Mouse (Mus musculus) stomach, postnatal 0 days (tissue): ENCODE data around the gene Ly6g6e. TPM values are rescaled to one million over a fixed set of nuclear protein-coding genes. Genes with fewer than 3 reads are reported as not detected.

ENCODE experiments used
- ATAC-seq: fragments of 200-750 bp; cut with Nextera tagmentation; 2 replicates; pipeline ENCODE4 v1.8.0; 2017; ENCODE audit not compliant: low FRiP score, low TSS enrichment
- DNase-seq: peaks from one replicate; pipeline ENCODE4 v3.0.0-alpha.2; 2016; ENCODE audit warnings: low spot score
- H3K27ac ChIP-seq: fragments of 300-500 bp; sonication (generic); replicated peaks from 2 replicates; pipeline ENCODE4 v1.5.1; 2014; ENCODE audit warnings: mild to moderate bottlenecking, control low read depth
- H3K27me3 ChIP-seq: fragments of 300-500 bp; sonication (generic); 2 replicates; pipeline ENCODE4 v1.6.1; 2014; ENCODE audit warnings: low read length; ENCODE audit not compliant: control insufficient read depth, insufficient read depth
- H3K36me3 ChIP-seq: fragments of 300-500 bp; sonication (generic); 2 replicates; pipeline ENCODE4 v1.6.1; 2014; ENCODE audit warnings: low read length, mixed read lengths; ENCODE audit not compliant: control insufficient read depth, insufficient read depth
- H3K4me1 ChIP-seq: fragments of 300-500 bp; sonication (generic); replicated peaks from 2 replicates; pipeline ENCODE4 v1.6.1; 2014; ENCODE audit warnings: antibody characterized with exemption; ENCODE audit not compliant: control insufficient read depth, insufficient read depth
- H3K4me2 ChIP-seq: fragments of 300-500 bp; sonication (generic); replicated peaks from 2 replicates; pipeline ENCODE4 v1.6.1; 2014; ENCODE audit warnings: low read depth, mild to moderate bottlenecking, control low read depth, moderate library complexity
- H3K4me3 ChIP-seq: fragments of 300-500 bp; sonication (generic); 2 replicates; pipeline ENCODE4 v1.5.1; 2014; ENCODE audit warnings: low read depth, low read length, control low read depth
- H3K9ac ChIP-seq: fragments of 300-500 bp; sonication (generic); 2 replicates; pipeline ENCODE4 v1.6.1; 2014; ENCODE audit warnings: mild to moderate bottlenecking, low read length, control low read depth, mixed read lengths
- H3K9me3 ChIP-seq: fragments of 300-500 bp; sonication (generic); 2 replicates; pipeline ENCODE4 v1.6.1; 2016; ENCODE audit warnings: low read length; ENCODE audit not compliant: control insufficient read depth
- CTCF ChIP-seq: IDR thresholded peaks from 2 replicates; pipeline ENCODE4 v1.5.1; 2016; ENCODE audit warnings: antibody characterized with exemption, low read depth, mild to moderate bottlenecking, moderate library complexity
- EP300 ChIP-seq: optimal IDR thresholded peaks from 2 replicates; pipeline ENCODE3; 2016; ENCODE audit warnings: antibody characterized with exemption
- WGBS: fragments of 180-500 bp; shearing (Covaris S2); extraction: QIAGEN DNeasy Blood & Tissue Kit; methylation state at CpG from one replicate; pipeline ENCODE4 v1.1.7; 2014; 5-methylcytosine and 5-hydroxymethylcytosine counted together
- polyA plus RNA-seq: library from polyadenylated mRNA; unstranded; fragments of >200 nt; fragmentation: Nextera tagmentation; extraction: Ambion mirVana; gene quantifications from 2 replicates; pipeline ENCODE4 v1.2.1, GENCODE M21; 2015

Ly6g6e gene
- polyA plus RNA-seq, 1 experiment from 2014 or later = 109 TPM

DNA sequence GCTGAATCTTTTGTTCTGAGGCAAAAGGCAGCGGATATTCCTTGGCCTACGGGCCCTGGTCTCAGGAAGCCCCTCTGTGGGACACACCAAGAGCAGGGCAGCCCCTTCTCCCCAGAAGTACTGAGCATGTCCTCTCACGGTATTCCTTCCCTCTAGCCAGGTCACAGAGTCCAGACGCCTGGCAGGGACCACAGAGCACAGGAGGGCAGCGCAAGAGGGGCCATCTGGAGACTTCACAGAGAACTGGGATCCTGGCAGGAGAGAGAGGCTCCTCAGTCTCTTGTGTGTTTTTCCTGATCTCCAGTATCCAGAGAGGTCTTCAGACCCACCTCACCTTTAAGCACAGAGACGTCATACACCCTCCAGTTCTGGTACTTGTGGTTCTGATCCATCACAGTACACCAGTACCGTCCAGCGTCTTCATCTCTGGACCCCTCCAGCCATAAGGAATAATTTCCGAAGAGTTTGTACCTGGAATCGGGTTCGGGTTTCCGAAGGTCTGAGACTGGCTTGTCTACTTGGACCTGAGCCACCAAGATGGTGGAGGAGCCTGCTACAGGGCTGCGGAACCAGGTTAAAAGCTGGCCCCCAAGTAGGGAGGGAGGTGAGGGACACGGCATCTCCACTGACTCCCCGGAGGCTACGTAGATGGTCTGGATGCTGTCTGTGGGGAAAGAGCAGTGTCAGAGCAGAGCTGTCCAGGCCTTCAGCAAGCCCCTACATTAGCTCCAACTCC, 6.3 kb downstream of the Ly6g6e start:
- DNase-seq = no peak
- H3K4me3 ChIP-seq = no peak overlapping the region
- WGBS = 87% methylated on average over 16 of the region's 16 CpGs
- no peak overlapping the region for H3K27ac ChIP-seq
- no peak overlapping the region for H3K4me2 ChIP-seq
- no peak for ATAC-seq
- H3K36me3 ChIP-seq = no peaks in the 10 kb centered on the region
- no peak overlapping the region for H3K9ac ChIP-seq
- no peaks in the 10 kb centered on the region; the same call in 1 of the 2 replicates for H3K4me1 ChIP-seq
- H3K9me3 ChIP-seq = no peaks in the 10 kb centered on the region
- TF ChIP-seq CTCF = no peak
- TF ChIP-seq EP300 = no peak
- no peaks in the 10 kb centered on the region for H3K27me3 ChIP-seq

DNA sequence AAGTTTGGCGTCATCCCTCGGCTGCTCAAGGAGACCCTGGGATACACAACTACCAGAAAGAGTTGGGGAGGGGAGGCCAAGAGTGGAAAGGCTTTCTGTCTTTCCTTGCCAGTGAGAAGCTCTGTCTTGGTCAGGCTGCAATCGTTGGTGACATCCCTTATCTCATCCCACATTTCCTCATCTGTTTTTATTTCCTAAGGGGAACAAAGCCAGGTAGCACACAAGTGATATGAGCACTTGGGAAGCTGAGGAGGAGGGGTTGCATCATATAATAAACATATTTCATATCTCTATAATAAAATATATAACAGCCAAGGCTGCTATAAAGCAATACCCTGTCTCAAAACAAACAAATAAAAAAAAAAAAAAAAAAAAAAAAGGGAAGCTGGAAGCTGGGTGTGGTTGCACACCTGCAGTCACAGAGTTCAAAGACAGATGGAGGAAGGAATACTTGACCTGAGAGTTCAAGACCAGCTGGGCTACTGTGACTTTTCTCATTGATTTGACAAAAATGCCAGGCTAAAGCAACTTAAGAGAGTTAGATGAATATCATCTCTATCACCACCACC, 7.3 kb downstream of the Ly6g6e start:
- H3K4me3 ChIP-seq = no peak overlapping the region
- no peak overlapping the region for H3K27ac ChIP-seq
- WGBS = 78% methylated on average over 3 of the region's 3 CpGs
- no peaks in the 10 kb centered on the region for H3K9me3 ChIP-seq
- DNase-seq (no peak), ATAC-seq (no peak)
- no peaks in the 10 kb centered on the region for H3K27me3 ChIP-seq
- H3K36me3 ChIP-seq = no peaks in the 10 kb centered on the region
- H3K4me2 ChIP-seq = no peak overlapping the region
- TF ChIP-seq CTCF (no peak), EP300 (no peak)
- no peak overlapping the region for H3K9ac ChIP-seq
- no peaks in the 10 kb centered on the region; the same call in 1 of the 2 replicates for H3K4me1 ChIP-seq

DNA sequence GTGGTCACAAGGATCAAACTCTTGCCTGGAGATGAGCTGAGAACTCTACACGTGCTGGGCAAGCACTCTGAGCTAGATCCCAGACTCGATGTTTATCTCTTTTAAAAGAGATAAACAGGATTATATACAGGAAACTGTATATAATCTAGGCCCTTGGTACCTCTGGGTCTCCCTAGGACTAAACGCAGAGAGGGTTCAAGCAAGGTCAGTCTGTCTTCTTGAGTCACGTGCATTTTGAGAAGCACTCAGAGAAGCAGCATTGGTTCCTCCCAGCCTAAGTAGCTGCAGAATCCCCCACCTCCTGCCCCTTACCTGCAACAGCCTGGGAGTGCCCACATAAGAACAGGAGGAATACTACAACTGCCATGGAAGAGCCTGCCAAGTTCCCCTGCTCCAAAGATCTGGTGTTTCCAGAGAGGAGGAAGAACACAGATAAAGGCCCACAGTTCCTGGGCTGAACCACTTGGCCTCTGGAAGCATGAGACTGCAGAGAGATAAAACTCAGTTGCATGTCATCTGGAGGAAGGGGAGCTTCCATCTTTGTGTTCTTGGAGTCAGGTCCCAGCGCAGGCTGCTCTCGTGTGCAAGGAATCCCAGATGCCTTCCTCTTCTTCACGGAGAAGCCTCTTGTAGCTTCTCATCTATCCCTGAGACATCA, 8.6 kb downstream of the Ly6g6e start, which contains the start of gene Ly6g6f:
Gene Ly6g6f (minus strand): TSS at position 403 of the 658 bp plus-strand sequence.
- DNase-seq = no peak
- H3K36me3 ChIP-seq = no peaks in the 10 kb centered on the region
- no peaks in the 10 kb centered on the region for H3K27me3 ChIP-seq
- 65% methylated on average over 7 of the region's 7 CpGs for WGBS
- no peaks in the 10 kb centered on the region for H3K9me3 ChIP-seq
- no peak within 1 kb of the TSS for H3K4me3 ChIP-seq
- H3K9ac ChIP-seq = no peak within 1 kb of the TSS
- TF ChIP-seq CTCF (no peak), EP300 (no peak)
- no peak for ATAC-seq
- H3K4me2 ChIP-seq = no peak within 1 kb of the TSS
- no peak within 1 kb of the TSS for H3K27ac ChIP-seq
- H3K4me1 ChIP-seq = peaks cover 2% of the 10 kb centered on the region; the same call in 1 of the 2 replicates

DNA sequence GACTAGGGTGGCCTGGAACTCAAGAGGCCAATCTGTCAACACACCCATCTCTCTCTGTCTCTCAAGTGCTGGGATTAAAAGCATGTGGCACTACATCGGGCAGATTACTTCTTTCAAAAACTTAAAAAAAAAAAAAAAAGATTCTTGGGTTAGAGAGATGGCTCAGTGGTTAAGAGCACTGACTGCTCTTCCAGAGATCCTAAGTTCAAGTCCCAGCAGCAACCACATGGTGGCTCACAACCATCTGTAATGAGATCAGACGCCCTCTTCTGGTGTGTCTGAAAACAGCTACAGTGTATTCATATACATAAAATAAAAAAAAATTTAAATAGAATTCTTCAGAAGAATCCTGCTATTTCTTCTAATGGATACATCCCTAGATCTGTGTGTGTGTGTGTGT, 11.4 kb downstream of the Ly6g6e start:
- no peaks in the 10 kb centered on the region for H3K9me3 ChIP-seq
- no peaks in the 10 kb centered on the region for H3K27me3 ChIP-seq
- H3K4me1 ChIP-seq = peaks cover 3% of the 10 kb centered on the region; the same call in 1 of the 2 replicates
- ATAC-seq (no peak), DNase-seq (no peak)
- TF ChIP-seq CTCF = peak; percentile 65
- TF ChIP-seq EP300 = no peak
- WGBS = 47% methylated on average over 2 of the region's 2 CpGs
- H3K27ac ChIP-seq = no peak overlapping the region
- peaks cover 3% of the 10 kb centered on the region; the same call in 1 of the 2 replicates for H3K36me3 ChIP-seq
- no peak overlapping the region for H3K4me3 ChIP-seq
- H3K9ac ChIP-seq = no peak overlapping the region
- H3K4me2 ChIP-seq = no peak overlapping the region

DNA sequence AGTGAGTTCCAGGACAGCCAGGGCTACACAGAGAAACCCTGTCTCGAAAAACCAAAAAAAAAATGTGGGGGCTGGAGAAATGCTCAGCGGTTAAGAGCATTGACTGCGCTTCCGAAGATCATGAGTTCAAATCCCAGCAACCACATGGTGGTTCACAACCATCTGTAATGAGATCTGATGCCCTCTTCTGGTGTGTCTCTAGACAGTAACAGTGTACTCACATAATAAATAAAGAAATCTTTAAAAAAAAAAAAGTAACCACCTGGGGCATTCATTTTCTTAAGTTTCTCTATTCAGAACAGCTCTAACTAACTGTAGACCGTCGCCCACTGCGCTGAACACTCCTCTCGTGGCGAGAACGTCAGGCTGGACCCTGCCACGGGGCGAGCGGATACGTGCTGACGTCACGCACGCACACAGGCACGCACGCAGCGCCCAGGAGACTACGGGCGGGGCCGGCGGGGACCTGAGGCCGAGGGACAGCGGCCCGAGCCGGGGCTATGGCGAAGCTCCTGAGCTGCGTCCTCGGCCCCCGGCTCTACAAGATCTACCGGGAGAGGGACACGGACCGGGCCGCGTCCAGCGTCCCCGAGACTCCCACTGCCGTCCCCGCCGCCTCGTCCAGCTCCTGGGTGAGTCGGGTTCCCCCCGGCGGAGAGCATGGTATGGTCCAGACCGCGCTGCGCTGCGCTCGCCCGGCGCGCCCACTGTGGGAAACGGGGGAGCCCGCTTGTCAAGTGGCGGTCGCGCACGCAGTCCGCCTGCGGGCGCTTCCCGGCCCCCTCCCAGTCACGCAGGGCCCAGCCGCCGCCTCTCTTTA, 12.3 kb downstream of the Ly6g6e start, which contains the start of gene Abhd16a:
Gene Abhd16a (plus strand): TSS at position 439 of the 820 bp plus-strand sequence.
- peak within 1 kb of the TSS; percentile 98 for H3K27ac ChIP-seq
- DNase-seq (peak; percentile 94), ATAC-seq (peak; percentile 98)
- H3K4me1 ChIP-seq = peaks cover 3% of the 10 kb centered on the region; the same call in 1 of the 2 replicates
- H3K4me2 ChIP-seq = peak within 1 kb of the TSS; percentile 73
- WGBS = 3% methylated on average over 61 of the region's 67 CpGs
- H3K36me3 ChIP-seq = peaks cover 7% of the 10 kb centered on the region
- H3K4me3 ChIP-seq = peak within 1 kb of the TSS; percentile 70
- no peak for TF ChIP-seq EP300
- peak; percentile 37 for TF ChIP-seq CTCF
- peak within 1 kb of the TSS; percentile 90 for H3K9ac ChIP-seq
- no peaks in the 10 kb centered on the region for H3K27me3 ChIP-seq
- no peaks in the 10 kb centered on the region for H3K9me3 ChIP-seq
